ENCODE assay signal across 16 mouse cellular contexts in genomic region chr12:111932513-111932912, GRCm38 (mm10). TPM values are rescaled to one million over a fixed set of nuclear protein-coding genes. Genes with fewer than 3 reads are reported as not detected.
A peak's percentile ranks its signal among the peaks of the same experiment; 100 is the strongest.
DNase-seq lines count a peak whose midpoint lies in the region; ATAC-seq and TF ChIP-seq lines count a peak whose summit lies in the region.
"Had no signal": no experiment of that assay in that cellular context is flagged by ENCODE, and none has a peak within 500 bp of the region (broad histone marks: within the 10 kb centered on the region; RNA-seq: fewer than 3 reads in every experiment).

No protein-coding gene starts in this region.

- no peak overlapping the region for H3K4me3 ChIP-seq in heart, embryonic 15.5 days
- no peak overlapping the region for H3K4me3 ChIP-seq in lung, embryonic 15.5 days
- H3K4me3 ChIP-seq in embryonic facial prominence, embryonic 10.5 days, result no peak overlapping the region
- H3K4me3 ChIP-seq in stomach, embryonic 16.5 days (replicated peaks; ENCODE audit: low read length), result no peak overlapping the region
- no peak overlapping the region for H3K4me3 ChIP-seq in forebrain, postnatal 0 days (ENCODE audit: low read depth, low read length)
- H3K4me3 ChIP-seq: forebrain, embryonic 15.5 days had no signal

- no peak for TF ChIP-seq CTCF in forebrain, postnatal 0 days (IDR thresholded peaks at IDR 0.05; ENCODE audit: low read depth)

- H3K4me1 ChIP-seq in heart, embryonic 15.5 days (replicated peaks), result peaks cover 46% of the 10 kb centered on the region
- H3K4me1 ChIP-seq in lung, embryonic 15.5 days, result peaks cover 66% of the 10 kb centered on the region
- peaks cover 52% of the 10 kb centered on the region for H3K4me1 ChIP-seq in embryonic facial prominence, embryonic 10.5 days
- H3K4me1 ChIP-seq in stomach, embryonic 16.5 days (ENCODE audit: control insufficient read depth, insufficient read depth, low read length), result peaks cover 52% of the 10 kb centered on the region
- H3K4me1 ChIP-seq in forebrain, postnatal 0 days (ENCODE audit: insufficient read depth), result peaks cover 8% of the 10 kb centered on the region

- DNase-seq in heart, adult 8-10 months (ENCODE audit: low spot score), result no peak
- DNase-seq in lung, adult 18-20 months, result no peak
- no peak for DNase-seq in embryonic facial prominence, embryonic 10.5 days (ENCODE audit: low spot score)
- DNase-seq in forebrain, postnatal 0 days, result no peak
- DNase-seq: cerebellum, postnatal 36 days; gastrocnemius, postnatal 36 days; liver; thymus, postnatal 25 days had no signal

- H3K27me3 ChIP-seq in heart, embryonic 15.5 days, result no peaks in the 10 kb centered on the region
- no peaks in the 10 kb centered on the region for H3K27me3 ChIP-seq in lung, embryonic 15.5 days
- H3K27me3 ChIP-seq in embryonic facial prominence, embryonic 10.5 days (replicated peaks; ENCODE audit: low read depth, poor library complexity, severe bottlenecking), result no peaks in the 10 kb centered on the region
- H3K27me3 ChIP-seq in stomach, embryonic 16.5 days (ENCODE audit: control insufficient read depth, insufficient read depth, low read length), result no peaks in the 10 kb centered on the region
- H3K27me3 ChIP-seq in forebrain, postnatal 0 days (ENCODE audit: insufficient read depth, low read length), result no peaks in the 10 kb centered on the region
- H3K27me3 ChIP-seq: forebrain, embryonic 15.5 days had no signal

- 54% methylated on average over 3 of the region's 3 CpGs for WGBS in heart, embryonic 15.5 days
- 43% methylated on average over 3 of the region's 3 CpGs for WGBS in lung, embryonic 15.5 days
- WGBS in embryonic facial prominence, embryonic 10.5 days, result 68% methylated on average over 3 of the region's 3 CpGs
- WGBS in stomach, embryonic 16.5 days, result 61% methylated on average over 3 of the region's 3 CpGs
- WGBS in forebrain, postnatal 0 days, result 70% methylated on average over 3 of the region's 3 CpGs

- H3K27ac ChIP-seq in heart, embryonic 15.5 days, result peak overlapping the region; percentile 2; the same call in 1 of the 2 replicates
- H3K27ac ChIP-seq in lung, embryonic 15.5 days, result peak overlapping the region; percentile 77
- H3K27ac ChIP-seq in embryonic facial prominence, embryonic 10.5 days (replicated peaks), result peak overlapping the region; percentile 57
- H3K27ac ChIP-seq in stomach, embryonic 16.5 days (ENCODE audit: low read length), result peak overlapping the region; percentile 82; the same call in 1 of the 2 replicates
- no peak overlapping the region for H3K27ac ChIP-seq in forebrain, postnatal 0 days (ENCODE audit: low read depth, low read length)
- H3K27ac ChIP-seq: forebrain, embryonic 15.5 days; hindbrain, embryonic 14.5 days had no signal

- H3K9me3 ChIP-seq in heart, embryonic 15.5 days (replicated peaks), result no peaks in the 10 kb centered on the region
- H3K9me3 ChIP-seq in lung, embryonic 15.5 days, result no peaks in the 10 kb centered on the region
- no peaks in the 10 kb centered on the region for H3K9me3 ChIP-seq in embryonic facial prominence, embryonic 10.5 days
- no peaks in the 10 kb centered on the region for H3K9me3 ChIP-seq in stomach, embryonic 16.5 days (replicated peaks; ENCODE audit: control insufficient read depth, low read length)
- no peaks in the 10 kb centered on the region for H3K9me3 ChIP-seq in forebrain, postnatal 0 days (ENCODE audit: low read length)
- H3K9me3 ChIP-seq: forebrain, embryonic 15.5 days had no signal

- ATAC-seq in heart, embryonic 15.5 days (replicated peaks; ENCODE audit: insufficient number of reproducible peaks, insufficient read depth, low FRiP score, low read depth), result no peak
- ATAC-seq in lung, embryonic 15.5 days (ENCODE audit: borderline replicate concordance, extremely low read depth, low FRiP score, low TSS enrichment), result no peak
- no peak for ATAC-seq in stomach, embryonic 16.5 days (ENCODE audit: insufficient read depth, low FRiP score)
- no peak for ATAC-seq in forebrain, postnatal 0 days
- ATAC-seq: forebrain, embryonic 15.5 days had no signal

- no peak overlapping the region for H3K9ac ChIP-seq in heart, embryonic 15.5 days
- no peak overlapping the region for H3K9ac ChIP-seq in lung, embryonic 15.5 days
- H3K9ac ChIP-seq in stomach, embryonic 16.5 days (ENCODE audit: low read length), result no peak overlapping the region
- no peak overlapping the region for H3K9ac ChIP-seq in forebrain, postnatal 0 days
- H3K9ac ChIP-seq: forebrain, embryonic 15.5 days; hindbrain, embryonic 14.5 days had no signal

- H3K4me2 ChIP-seq in heart, embryonic 15.5 days, result no peak overlapping the region
- H3K4me2 ChIP-seq in lung, embryonic 15.5 days, result no peak overlapping the region
- no peak overlapping the region for H3K4me2 ChIP-seq in stomach, embryonic 16.5 days (ENCODE audit: low read depth, low read length)
- H3K4me2 ChIP-seq in forebrain, postnatal 0 days (ENCODE audit: low read depth), result no peak overlapping the region
- H3K4me2 ChIP-seq: forebrain, embryonic 15.5 days; hindbrain, embryonic 14.5 days had no signal

- H3K36me3 ChIP-seq in heart, embryonic 15.5 days, result no peaks in the 10 kb centered on the region
- no peaks in the 10 kb centered on the region for H3K36me3 ChIP-seq in lung, embryonic 15.5 days
- no peaks in the 10 kb centered on the region for H3K36me3 ChIP-seq in embryonic facial prominence, embryonic 10.5 days (replicated peaks)
- no peaks in the 10 kb centered on the region for H3K36me3 ChIP-seq in stomach, embryonic 16.5 days (ENCODE audit: control insufficient read depth, insufficient read depth, low read length)
- no peaks in the 10 kb centered on the region for H3K36me3 ChIP-seq in forebrain, postnatal 0 days (ENCODE audit: insufficient read depth)
- H3K36me3 ChIP-seq: forebrain, embryonic 15.5 days had no signal

RNA-seq across cellular contexts. Expression of gene Ppp1r13b, which starts 24.6 kb away (rescaled TPM):
- polyA plus RNA-seq in heart, embryonic 15.5 days (2015; fragmentation: Nextera tagmentation; extraction: Ambion mirVana), result 11.1 and 15.3 TPM in 2 replicates
- total RNA-seq in heart, adult 8-10 months (2022), result 10 to 100 TPM; 16.7 to 20.8 (median 18.6) TPM
- 23.1 and 25.6 TPM in 2 replicates for polyA plus RNA-seq in lung, embryonic 15.5 days (2015; fragmentation: Nextera tagmentation; extraction: Ambion mirVana)
- 4.1 and 5.1 TPM in 2 replicates for polyA plus RNA-seq in embryonic facial prominence, embryonic 10.5 days (2016; fragmentation: Nextera tagmentation; extraction: Ambion mirVana)
- polyA plus RNA-seq in stomach, embryonic 16.5 days (2015; fragmentation: Nextera tagmentation; extraction: Ambion mirVana), result 8.3 and 10.6 TPM in 2 replicates
- 47.1 and 53.8 TPM in 2 replicates for total RNA-seq in forebrain, postnatal 0 days (2014; rRNA removed)
- 31.7 and 37.6 TPM in 2 replicates for polyA plus RNA-seq in forebrain, postnatal 0 days (2015; fragmentation: Nextera tagmentation; extraction: Ambion mirVana)

RNA-seq across cellular contexts. Expression of gene Atp5mpl, which starts 34.3 kb away (rescaled TPM):
- 1,223 and 1,834 TPM in 2 replicates for polyA plus RNA-seq in heart, embryonic 15.5 days (2015; fragmentation: Nextera tagmentation; extraction: Ambion mirVana)
- total RNA-seq in heart, adult 8-10 months (2022), result 1,000 to 10,000 TPM; 1,302 to 1,352 (median 1,330) TPM
- 634 and 662 TPM in 2 replicates for polyA plus RNA-seq in lung, embryonic 15.5 days (2015; fragmentation: Nextera tagmentation; extraction: Ambion mirVana)
- polyA plus RNA-seq in embryonic facial prominence, embryonic 10.5 days (2016; fragmentation: Nextera tagmentation; extraction: Ambion mirVana), result 580 and 594 TPM in 2 replicates
- 648 and 711 TPM in 2 replicates for polyA plus RNA-seq in stomach, embryonic 16.5 days (2015; fragmentation: Nextera tagmentation; extraction: Ambion mirVana)
- total RNA-seq in forebrain, postnatal 0 days (2014; rRNA removed), result 313 and 545 TPM in 2 replicates
- 765 and 965 TPM in 2 replicates for polyA plus RNA-seq in forebrain, postnatal 0 days (2015; fragmentation: Nextera tagmentation; extraction: Ambion mirVana)

RNA-seq across cellular contexts. Expression of gene Tdrd9, which starts 38.8 kb away (rescaled TPM):
- 0.10 and 0.36 TPM in 2 replicates for polyA plus RNA-seq in heart, embryonic 15.5 days (2015; fragmentation: Nextera tagmentation; extraction: Ambion mirVana)
- total RNA-seq in heart, adult 8-10 months (2022), result under 1 TPM; 0.05 to 0.50 (median 0.29) TPM
- polyA plus RNA-seq in lung, embryonic 15.5 days (2015; fragmentation: Nextera tagmentation; extraction: Ambion mirVana), result 0.06 TPM in 1 of 2 replicates, not detected in the other
- polyA plus RNA-seq in embryonic facial prominence, embryonic 10.5 days (2016; fragmentation: Nextera tagmentation; extraction: Ambion mirVana), result 1.0 and 1.1 TPM in 2 replicates
- polyA plus RNA-seq in stomach, embryonic 16.5 days (2015; fragmentation: Nextera tagmentation; extraction: Ambion mirVana), result 0.13 and 0.14 TPM in 2 replicates
- 0.29 and 0.54 TPM in 2 replicates for total RNA-seq in forebrain, postnatal 0 days (2014; rRNA removed)
- polyA plus RNA-seq in forebrain, postnatal 0 days (2015; fragmentation: Nextera tagmentation; extraction: Ambion mirVana), result 0.23 and 0.35 TPM in 2 replicates
- total RNA-seq: adrenal gland, postnatal 14 days; gastrocnemius, postnatal 36 days; monocyte, adult 5-6 weeks had no signal

RNA-seq across cellular contexts. Expression of gene Rd3l, which starts 48.6 kb away (rescaled TPM):
- 0.43 and 0.48 TPM in 2 replicates for polyA plus RNA-seq in heart, embryonic 15.5 days (2015; fragmentation: Nextera tagmentation; extraction: Ambion mirVana)
- total RNA-seq in heart, adult 8-10 months (2022), result under 1 TPM; 0.29 to 0.41 (median 0.33) TPM
- not detected in 2 replicates for polyA plus RNA-seq in lung, embryonic 15.5 days (2015; fragmentation: Nextera tagmentation; extraction: Ambion mirVana)
- not detected in 2 replicates for polyA plus RNA-seq in embryonic facial prominence, embryonic 10.5 days (2016; fragmentation: Nextera tagmentation; extraction: Ambion mirVana)
- not detected in 2 replicates for polyA plus RNA-seq in stomach, embryonic 16.5 days (2015; fragmentation: Nextera tagmentation; extraction: Ambion mirVana)
- total RNA-seq in forebrain, postnatal 0 days (2014; rRNA removed), result 0.31 and 0.33 TPM in 2 replicates
- polyA plus RNA-seq in forebrain, postnatal 0 days (2015; fragmentation: Nextera tagmentation; extraction: Ambion mirVana), result 0.30 and 0.94 TPM in 2 replicates
- total RNA-seq: adrenal gland, postnatal 14 days; gastrocnemius, postnatal 36 days; monocyte, adult 5-6 weeks had no signal
- polyA plus RNA-seq: embryonic facial prominence, embryonic 14.5 days; forebrain, embryonic 15.5 days; hindbrain, embryonic 14.5 days had no signal
